Mouse (Mus musculus) C3H10T1/2 (cell line): ENCODE measurements around the gene Zfp677. TPM values are rescaled to one million over a fixed set of nuclear protein-coding genes. Genes with fewer than 3 reads are reported as not detected.

Source experiments
- polyA plus RNA-seq, 2 experiments: library from polyadenylated mRNA; unstranded; fragments of >200 nt; fragmentation: generic; extraction: Trizol; gene quantifications; one replicate each; pipeline ENCODE4 v1.2.1; 2012; ENCODE audit warnings: missing spikeins in 2 of 2

Gene Zfp677
- polyA plus RNA-seq = under 1 TPM; 0.02 to 0.52 TPM

DNA sequence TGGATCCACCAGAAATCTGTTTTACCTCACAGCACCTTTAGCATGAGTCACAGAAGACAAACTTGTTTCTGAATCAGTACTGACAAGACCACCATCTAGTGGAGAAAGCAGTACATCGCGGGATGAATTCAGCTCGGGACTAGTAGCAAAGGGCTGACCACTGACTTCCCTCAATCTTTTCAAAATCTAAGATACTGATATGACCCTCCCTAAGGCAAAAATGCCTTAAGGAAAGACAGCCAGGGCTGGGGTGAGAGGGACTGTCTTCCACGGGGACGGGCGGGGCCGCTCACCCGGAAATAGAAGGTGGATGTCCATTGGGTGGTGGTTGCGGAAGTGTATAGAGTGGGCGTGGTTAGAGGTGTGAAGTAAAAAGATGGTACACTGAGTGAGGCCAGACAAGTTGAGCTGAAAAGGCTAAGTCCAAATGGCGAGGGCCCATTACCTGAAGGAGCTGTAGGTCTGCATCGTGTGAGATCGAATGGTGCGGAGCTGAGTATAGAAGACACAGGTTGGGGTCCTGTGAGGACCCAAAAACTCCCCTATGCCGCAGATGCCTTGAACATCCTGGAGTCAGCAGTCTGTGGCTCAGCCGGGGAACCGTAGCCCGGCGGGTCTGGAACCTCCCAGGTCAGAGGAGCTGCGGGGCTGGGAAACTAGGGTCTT is at the start of gene Zfp677:
Gene Zfp677 (plus strand): TSS at position 358 of the 666 bp plus-strand sequence.

DNA sequence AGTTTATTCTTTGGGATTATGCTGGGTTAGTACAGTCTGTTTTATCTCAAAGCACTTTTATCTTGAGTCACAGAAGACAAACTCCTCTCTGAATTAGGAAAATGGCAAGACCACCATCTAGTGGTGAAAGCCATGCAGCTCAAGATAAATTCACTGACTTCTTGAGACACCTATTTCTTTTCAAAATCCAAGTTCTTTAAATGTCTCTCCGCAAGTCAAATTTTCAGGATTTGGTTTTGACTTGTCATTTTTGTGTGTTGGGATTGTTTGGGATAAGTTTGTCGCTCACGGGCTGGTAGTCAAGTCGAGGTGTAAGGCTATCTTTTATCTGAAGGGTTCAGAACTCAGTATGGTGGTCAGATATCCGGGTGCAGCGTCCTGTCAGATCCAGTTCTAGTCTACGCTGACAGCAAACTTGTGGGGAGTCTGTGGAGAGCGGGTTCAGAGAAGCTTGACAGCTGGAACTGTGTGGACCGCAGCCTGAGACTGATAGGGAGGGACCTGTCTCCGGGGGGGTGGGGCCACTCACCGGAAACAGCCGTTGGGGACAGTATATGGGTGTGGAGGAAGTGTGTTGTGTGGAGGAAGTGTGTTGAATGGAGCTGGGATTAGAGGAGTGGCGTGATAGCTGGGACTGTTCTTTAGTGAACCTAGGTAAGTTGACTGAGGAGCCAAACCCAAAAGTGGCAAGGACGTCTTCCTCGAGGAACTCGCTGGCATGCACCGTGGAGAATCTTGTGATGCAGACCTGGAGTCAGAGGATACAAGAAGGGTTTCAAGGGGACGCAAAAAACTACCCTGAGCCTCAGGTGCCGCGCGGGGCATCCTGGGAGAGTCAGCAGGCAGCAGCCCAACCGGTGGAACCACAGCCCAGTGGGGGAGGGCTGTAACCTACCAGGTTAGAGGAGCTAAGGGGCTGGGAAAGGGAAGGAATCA is 39.4 kb downstream of the Zfp677 start, which contains the start of gene Zfp54:
Gene Zfp54 (plus strand): TSS at position 564 of the 936 bp plus-strand sequence.

Other genes starting within 250 kb of the Zfp677 start
- not detected for gene Vmn1r234, start 157.7 kb upstream of the Zfp677 start, polyA plus RNA-seq
- gene Vmn1r235, start 127.3 kb upstream of the Zfp677 start, polyA plus RNA-seq = not detected
- gene Vmn1r236, start 100.8 kb upstream of the Zfp677 start, polyA plus RNA-seq = not detected
- gene Vmn1r237, start 71.9 kb upstream of the Zfp677 start, polyA plus RNA-seq = not detected
- under 1 TPM; 0.04 to 0.77 TPM for gene Zfp54, start 39.5 kb downstream of the Zfp677 start, polyA plus RNA-seq
- under 1 TPM; 0.04 to 0.90 TPM for gene Zfp51, start 66.6 kb downstream of the Zfp677 start, polyA plus RNA-seq
- gene Zfp53, start 105.2 kb downstream of the Zfp677 start, polyA plus RNA-seq = 1 to 10 TPM in 1 of 2 experiments, under 1 TPM in 1; 0.42 to 1.3 TPM
- under 1 TPM; 0.12 to 0.86 TPM for gene Zfp52, start 151.8 kb downstream of the Zfp677 start, polyA plus RNA-seq
- gene Zfp948, start 183.3 kb downstream of the Zfp677 start, polyA plus RNA-seq = 1 to 10 TPM in 1 of 2 experiments, under 1 TPM in 1; 0.20 to 1.8 TPM